Mouse (Mus musculus): ENCODE data around the gene Ano10.

Gene Ano10

GRCm38 (mm10) chr9:122157079-122157441 is 137.2 kb downstream of the Ano10 start:
- DNase-seq (ENCODE audit: low read depth, low spot score), result peak; percentile 72

- DNase-seq (ENCODE audit: low read depth, low spot score), result no peak
These were observed 137.7 kb downstream of the Ano10 start for GRCm38 (mm10) chr9:122156389-122157078.

- no peak for DNase-seq (ENCODE audit: low read depth, low spot score)
These were observed 139.0 kb downstream of the Ano10 start for GRCm38 (mm10) chr9:122155193-122155592.

- no peak for DNase-seq (ENCODE audit: low read depth, low spot score)
These were observed 140.8 kb downstream of the Ano10 start for GRCm38 (mm10) chr9:122153436-122153835.

GRCm38 (mm10) chr9:122152501-122152900 is 141.7 kb downstream of the Ano10 start:
- no peak for DNase-seq (ENCODE audit: low read depth, low spot score)

GRCm38 (mm10) chr9:122152063-122152462 is 142.2 kb downstream of the Ano10 start:
- no peak for DNase-seq (ENCODE audit: low read depth, low spot score)

GRCm38 (mm10) chr9:122149997-122150826 is 144.0 kb downstream of the Ano10 start:
- DNase-seq (ENCODE audit: low read depth, low spot score), result peak; percentile 53

- DNase-seq (ENCODE audit: low read depth, low spot score), result no peak
These were observed 145.9 kb downstream of the Ano10 start for GRCm38 (mm10) chr9:122148356-122148755.

GRCm38 (mm10) chr9:122146124-122146870 is 147.9 kb downstream of the Ano10 start:
- no peak for DNase-seq (ENCODE audit: low read depth, low spot score)

- DNase-seq (ENCODE audit: low read depth, low spot score), result no peak
These were observed 148.5 kb downstream of the Ano10 start for GRCm38 (mm10) chr9:122145677-122146076.

GRCm38 (mm10) chr9:122144776-122145175 is 149.4 kb downstream of the Ano10 start:
- no peak for DNase-seq (ENCODE audit: low read depth, low spot score)

- DNase-seq (ENCODE audit: low read depth, low spot score), result no peak
These were observed 151.0 kb downstream of the Ano10 start for GRCm38 (mm10) chr9:122143219-122143618.

- no peak for DNase-seq (ENCODE audit: low read depth, low spot score)
These were observed 155.0 kb downstream of the Ano10 start for GRCm38 (mm10) chr9:122139236-122139635.

GRCm38 (mm10) chr9:122138371-122139029 is 155.7 kb downstream of the Ano10 start:
- no peak for DNase-seq (ENCODE audit: low read depth, low spot score)

GRCm38 (mm10) chr9:122137960-122138359 is 156.3 kb downstream of the Ano10 start:
- no peak for DNase-seq (ENCODE audit: low read depth, low spot score)

GRCm38 (mm10) chr9:122135885-122136170 is 158.4 kb downstream of the Ano10 start:
- no peak for DNase-seq (ENCODE audit: low read depth, low spot score)

- DNase-seq (ENCODE audit: low read depth, low spot score), result no peak
These were observed 158.9 kb downstream of the Ano10 start for GRCm38 (mm10) chr9:122135095-122135884.

GRCm38 (mm10) chr9:122132145-122132544 is 162.1 kb downstream of the Ano10 start:
- no peak for DNase-seq (ENCODE audit: low read depth, low spot score)

GRCm38 (mm10) chr9:122130666-122131065 is 163.6 kb downstream of the Ano10 start:
- no peak for DNase-seq (ENCODE audit: low read depth, low spot score)

- DNase-seq (ENCODE audit: low read depth, low spot score), result peak; percentile 51
These were observed 165.5 kb downstream of the Ano10 start for GRCm38 (mm10) chr9:122128686-122129085.

- DNase-seq (ENCODE audit: low read depth, low spot score), result no peak
These were observed 166.9 kb downstream of the Ano10 start for GRCm38 (mm10) chr9:122127271-122127785.
